31 mouse cellular contexts compared by ENCODE assay signal in the genomic region with DNA sequence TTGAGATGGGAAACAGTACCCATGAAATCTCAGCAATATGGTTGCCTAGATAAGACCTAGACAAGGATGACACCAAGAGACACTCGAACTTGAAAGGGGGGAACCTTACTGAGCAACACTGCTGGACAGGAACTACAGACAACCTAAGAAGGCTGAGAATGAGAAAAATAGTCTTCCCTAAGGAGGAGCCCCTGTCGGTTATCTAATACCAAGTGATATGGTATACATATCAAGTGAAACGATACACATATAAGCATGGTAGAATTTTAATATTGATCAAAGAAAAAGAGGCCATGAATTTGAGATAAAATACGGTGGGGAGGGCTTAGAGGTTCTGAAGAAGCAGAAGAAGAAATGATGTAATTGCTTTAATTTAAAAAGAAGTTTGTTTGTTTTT.
"Had no signal": no experiment of that assay in that cellular context is flagged by ENCODE, and none has a peak within 500 bp of the region (broad histone marks: within the 10 kb centered on the region; RNA-seq: fewer than 3 reads in every experiment).

No protein-coding gene starts in this region.

- H3K4me3 ChIP-seq: heart, embryonic 10.5 days; heart, embryonic 12.5 days; heart, embryonic 13.5 days; heart, embryonic 15.5 days; hindbrain, embryonic 10.5 days; hindbrain, embryonic 12.5 days; hindbrain, embryonic 13.5 days; hindbrain, embryonic 15.5 days; intestine, embryonic 15.5 days; kidney, embryonic 15.5 days had no signal

- H3K36me3 ChIP-seq: heart, embryonic 10.5 days; heart, embryonic 12.5 days; heart, embryonic 13.5 days; heart, embryonic 15.5 days; hindbrain, embryonic 10.5 days; hindbrain, embryonic 12.5 days; hindbrain, embryonic 13.5 days; hindbrain, embryonic 15.5 days; intestine, embryonic 15.5 days; kidney, embryonic 15.5 days had no signal

- DNase-seq: heart, postnatal 10 days; heart, postnatal 14 days; heart, postnatal 36 days; heart, postnatal 4 days; kidney, adult 11 months; kidney, adult 18-20 months; kidney, adult 2 months; kidney, adult 8-10 months; kidney, adult 9 months; kidney, postnatal 10 days; kidney, postnatal 14 days; kidney, postnatal 25 days; kidney, postnatal 36 days; kidney, postnatal 4 days had no signal

- H3K4me1 ChIP-seq: heart, embryonic 10.5 days; heart, embryonic 12.5 days; heart, embryonic 13.5 days; heart, embryonic 15.5 days; hindbrain, embryonic 15.5 days; intestine, embryonic 15.5 days had no signal

- H3K27ac ChIP-seq: heart, embryonic 10.5 days; heart, embryonic 13.5 days; heart, embryonic 15.5 days; hindbrain, embryonic 10.5 days; hindbrain, embryonic 12.5 days; hindbrain, embryonic 13.5 days; hindbrain, embryonic 14.5 days; hindbrain, embryonic 15.5 days; hindbrain, postnatal 0 days; intestine, embryonic 15.5 days; kidney, embryonic 15.5 days; kidney, postnatal 0 days had no signal

- H3K9me3 ChIP-seq: heart, embryonic 10.5 days; heart, embryonic 12.5 days; heart, embryonic 13.5 days; heart, embryonic 15.5 days; hindbrain, embryonic 10.5 days; hindbrain, embryonic 12.5 days; hindbrain, embryonic 13.5 days; hindbrain, embryonic 15.5 days; intestine, embryonic 15.5 days; kidney, embryonic 15.5 days had no signal

- H3K4me2 ChIP-seq: heart, embryonic 11.5 days; heart, embryonic 12.5 days; heart, embryonic 13.5 days; heart, embryonic 15.5 days; hindbrain, embryonic 12.5 days; hindbrain, embryonic 13.5 days; hindbrain, embryonic 14.5 days; hindbrain, embryonic 15.5 days; intestine, embryonic 15.5 days; kidney, embryonic 15.5 days had no signal

- H3K9ac ChIP-seq: heart, embryonic 12.5 days; heart, embryonic 13.5 days; heart, embryonic 15.5 days; hindbrain, embryonic 12.5 days; hindbrain, embryonic 13.5 days; hindbrain, embryonic 14.5 days; hindbrain, embryonic 15.5 days; intestine, embryonic 15.5 days; kidney, embryonic 15.5 days had no signal

- H3K27me3 ChIP-seq: heart, embryonic 12.5 days; heart, embryonic 13.5 days; heart, embryonic 15.5 days; hindbrain, embryonic 12.5 days; hindbrain, embryonic 15.5 days; intestine, embryonic 15.5 days; kidney, embryonic 15.5 days had no signal

- ATAC-seq: hindbrain, embryonic 16.5 days; intestine, embryonic 15.5 days; intestine, embryonic 16.5 days; intestine, postnatal 0 days had no signal
